Mouse (Mus musculus) hindbrain, embryonic 12.5 days (tissue): Measurements from ENCODE around the gene Tbck. TPM values are rescaled to one million over a fixed set of nuclear protein-coding genes. Genes with fewer than 3 reads are reported as not detected.

Source experiments
- ATAC-seq: fragments of 200-750 bp; cut with Nextera tagmentation; 2 replicates; pipeline ENCODE4 v1.8.0; 2017; ENCODE audit warnings: moderate TSS enrichment; ENCODE audit not compliant: low FRiP score
- H3K27ac ChIP-seq: fragments of 300-500 bp; sonication (generic); 2 replicates; pipeline ENCODE4 v1.5.1; 2016; ENCODE audit warnings: mild to moderate bottlenecking
- H3K27me3 ChIP-seq: fragments of 300-500 bp; sonication (generic); 2 replicates; pipeline ENCODE4 v1.6.1; 2016; ENCODE audit warnings: mild to moderate bottlenecking
- H3K36me3 ChIP-seq: fragments of 300-500 bp; sonication (generic); 2 replicates; pipeline ENCODE4 v1.6.1; 2016; ENCODE audit warnings: mild to moderate bottlenecking
- H3K4me1 ChIP-seq: fragments of 300-500 bp; sonication (generic); 2 replicates; pipeline ENCODE4 v1.6.1; 2016
- H3K4me2 ChIP-seq: fragments of 300-500 bp; sonication (generic); replicated peaks from 2 replicates; pipeline ENCODE4 v1.6.1; 2016; ENCODE audit warnings: mild to moderate bottlenecking
- H3K4me3 ChIP-seq: fragments of 300-500 bp; sonication (generic); 2 replicates; pipeline ENCODE4 v1.5.1; 2016; ENCODE audit warnings: mild to moderate bottlenecking
- H3K9ac ChIP-seq: fragments of 300-500 bp; sonication (generic); 2 replicates; pipeline ENCODE4 v1.6.1; 2016; ENCODE audit warnings: mild to moderate bottlenecking, moderate library complexity
- H3K9me3 ChIP-seq: fragments of 300-500 bp; sonication (generic); replicated peaks from 2 replicates; pipeline ENCODE4 v1.6.1; 2016; ENCODE audit warnings: mild to moderate bottlenecking
- WGBS: fragments of 180-500 bp; shearing (Covaris S2); methylation state at CpG from one replicate; pipeline ENCODE4 v1.1.7; 2016; 5-methylcytosine and 5-hydroxymethylcytosine counted together
- polyA plus RNA-seq: library from polyadenylated mRNA; unstranded; fragments of >200 nt; fragmentation: Nextera tagmentation; extraction: Ambion mirVana; gene quantifications from 2 replicates; pipeline ENCODE4 v1.2.1, GENCODE M21; 2016

The Tbck gene
- polyA plus RNA-seq, 1 experiment from 2014 or later = 32.6 TPM

- no peaks in the 10 kb centered on the region for H3K27me3 ChIP-seq
- no peak overlapping the region for H3K4me2 ChIP-seq
- H3K4me1 ChIP-seq = no peaks in the 10 kb centered on the region
- H3K9me3 ChIP-seq = no peaks in the 10 kb centered on the region
- H3K36me3 ChIP-seq = no peaks in the 10 kb centered on the region
- WGBS = 45% methylated on average over 7 of the region's 7 CpGs
- ATAC-seq = peak; percentile 71; the same call in 1 of the 2 replicates
- H3K9ac ChIP-seq = no peak overlapping the region
- no peak overlapping the region for H3K4me3 ChIP-seq
- 0 out of 2 replicates have a peak overlapping the region, but pooled peaks have one; percentile 17 for H3K27ac ChIP-seq
Observed at GRCm38 (mm10) chr3:132772054-132772453, 88.1 kb downstream of the Tbck start.

GRCm38 (mm10) chr3:132776686-132777085 is 92.7 kb downstream of the Tbck start:
- Histone ChIP-seq H3K4me3 (no peak overlapping the region), H3K27ac (no peak overlapping the region), H3K4me2 (no peak overlapping the region), H3K9me3 (no peaks in the 10 kb centered on the region), H3K27me3 (no peaks in the 10 kb centered on the region), H3K9ac (no peak overlapping the region), H3K36me3 (no peaks in the 10 kb centered on the region), H3K4me1 (0 out of 2 replicates have a peak, but pooled peaks cover 3% of the 10 kb centered on the region)
- no peak for ATAC-seq
- 93% methylated on average over 7 of the region's 7 CpGs for WGBS

- no peak for ATAC-seq
- 96% methylated on average over 2 of the region's 2 CpGs for WGBS
Observed at GRCm38 (mm10) chr3:132781103-132781502, 97.2 kb downstream of the Tbck start.

GRCm38 (mm10) chr3:132783087-132783486 is 99.1 kb downstream of the Tbck start:
- H3K4me1 ChIP-seq = 0 out of 2 replicates have a peak, but pooled peaks cover 3% of the 10 kb centered on the region
- WGBS = 72% methylated on average over 1 of the region's 1 CpGs
- no peak overlapping the region for H3K27ac ChIP-seq
- H3K4me3 ChIP-seq = no peak overlapping the region
- no peaks in the 10 kb centered on the region for H3K27me3 ChIP-seq
- no peaks in the 10 kb centered on the region for H3K9me3 ChIP-seq
- H3K36me3 ChIP-seq = no peaks in the 10 kb centered on the region
- ATAC-seq = peak; percentile 43; the same call in 1 of the 2 replicates
- no peak overlapping the region for H3K9ac ChIP-seq
- H3K4me2 ChIP-seq = no peak overlapping the region

More at GRCm38 (mm10) chr3:132781103-132781502, 97.2 kb downstream of the Tbck start:
- H3K4me1 ChIP-seq = 0 out of 2 replicates have a peak, but pooled peaks cover 3% of the 10 kb centered on the region
- H3K27me3 ChIP-seq = no peaks in the 10 kb centered on the region
- no peak overlapping the region for H3K27ac ChIP-seq
- H3K9me3 ChIP-seq = no peaks in the 10 kb centered on the region
- no peak overlapping the region for H3K4me3 ChIP-seq
- H3K36me3 ChIP-seq = no peaks in the 10 kb centered on the region
- no peak overlapping the region for H3K4me2 ChIP-seq
- H3K9ac ChIP-seq = no peak overlapping the region

GRCm38 (mm10) chr3:132784732-132785131 is 100.8 kb downstream of the Tbck start:
- Histone ChIP-seq H3K4me2 (no peak overlapping the region), H3K27ac (no peak overlapping the region), H3K9me3 (no peaks in the 10 kb centered on the region), H3K36me3 (no peaks in the 10 kb centered on the region), H3K9ac (no peak overlapping the region), H3K4me1 (0 out of 2 replicates have a peak, but pooled peaks cover 3% of the 10 kb centered on the region), H3K4me3 (no peak overlapping the region), H3K27me3 (no peaks in the 10 kb centered on the region)
- ATAC-seq = no peak
- 92% methylated on average over 6 of the region's 6 CpGs for WGBS

GRCm38 (mm10) chr3:132786690-132787089 is 102.7 kb downstream of the Tbck start:
- no peak for ATAC-seq
- no peak overlapping the region for H3K4me2 ChIP-seq
- H3K9ac ChIP-seq = no peak overlapping the region
- H3K27ac ChIP-seq = no peak overlapping the region
- no peaks in the 10 kb centered on the region for H3K36me3 ChIP-seq
- no peaks in the 10 kb centered on the region for H3K27me3 ChIP-seq
- no peaks in the 10 kb centered on the region for H3K4me1 ChIP-seq
- WGBS = 86% methylated on average over 3 of the region's 3 CpGs
- no peaks in the 10 kb centered on the region for H3K9me3 ChIP-seq
- no peak overlapping the region for H3K4me3 ChIP-seq

GRCm38 (mm10) chr3:132787775-132788174 is 103.8 kb downstream of the Tbck start:
- WGBS = 93% methylated on average over 4 of the region's 4 CpGs
- no peaks in the 10 kb centered on the region for H3K27me3 ChIP-seq
- H3K9ac ChIP-seq = no peak overlapping the region
- no peak overlapping the region for H3K4me2 ChIP-seq
- H3K36me3 ChIP-seq = no peaks in the 10 kb centered on the region
- H3K9me3 ChIP-seq = no peaks in the 10 kb centered on the region
- ATAC-seq = no peak
- H3K4me1 ChIP-seq = no peaks in the 10 kb centered on the region
- no peak overlapping the region for H3K4me3 ChIP-seq
- H3K27ac ChIP-seq = no peak overlapping the region

- H3K27ac ChIP-seq = no peak overlapping the region
- H3K36me3 ChIP-seq = no peaks in the 10 kb centered on the region
- no peak overlapping the region for H3K4me3 ChIP-seq
- H3K9me3 ChIP-seq = no peaks in the 10 kb centered on the region
- no peak overlapping the region for H3K9ac ChIP-seq
- ATAC-seq = no peak
- H3K27me3 ChIP-seq = no peaks in the 10 kb centered on the region
- no peaks in the 10 kb centered on the region for H3K4me1 ChIP-seq
- H3K4me2 ChIP-seq = no peak overlapping the region
- 92% methylated on average over 4 of the region's 4 CpGs for WGBS
Observed at GRCm38 (mm10) chr3:132791140-132791539, 107.2 kb downstream of the Tbck start.

- Histone ChIP-seq H3K9me3 (no peaks in the 10 kb centered on the region), H3K4me1 (no peaks in the 10 kb centered on the region), H3K9ac (no peak overlapping the region), H3K27me3 (no peaks in the 10 kb centered on the region), H3K4me3 (no peak overlapping the region), H3K36me3 (peaks cover 9% of the 10 kb centered on the region), H3K4me2 (no peak overlapping the region), H3K27ac (no peak overlapping the region)
- no peak for ATAC-seq
- WGBS = 90% methylated on average over 1 of the region's 1 CpGs
Observed at GRCm38 (mm10) chr3:132800196-132800595, 116.3 kb downstream of the Tbck start.

- ATAC-seq = no peak
- 91% methylated on average over 3 of the region's 3 CpGs for WGBS
- H3K4me1 ChIP-seq = no peaks in the 10 kb centered on the region
- no peak overlapping the region for H3K4me3 ChIP-seq
- peaks cover 9% of the 10 kb centered on the region for H3K36me3 ChIP-seq
- no peaks in the 10 kb centered on the region for H3K9me3 ChIP-seq
- no peak overlapping the region for H3K27ac ChIP-seq
- no peaks in the 10 kb centered on the region for H3K27me3 ChIP-seq
- H3K4me2 ChIP-seq = no peak overlapping the region
- no peak overlapping the region for H3K9ac ChIP-seq
Observed at GRCm38 (mm10) chr3:132801910-132802309, 118.0 kb downstream of the Tbck start.

GRCm38 (mm10) chr3:132807888-132808579 is 124.1 kb downstream of the Tbck start:
- no peak overlapping the region for H3K27ac ChIP-seq
- 71% methylated on average over 2 of the region's 2 CpGs for WGBS
- H3K4me2 ChIP-seq = no peak overlapping the region
- no peak overlapping the region for H3K4me3 ChIP-seq
- no peaks in the 10 kb centered on the region for H3K4me1 ChIP-seq
- peaks cover 5% of the 10 kb centered on the region for H3K36me3 ChIP-seq
- H3K9ac ChIP-seq = no peak overlapping the region
- no peaks in the 10 kb centered on the region for H3K9me3 ChIP-seq
- no peaks in the 10 kb centered on the region for H3K27me3 ChIP-seq
- no peak for ATAC-seq

- Histone ChIP-seq H3K9ac (no peak overlapping the region), H3K4me1 (no peaks in the 10 kb centered on the region), H3K27ac (no peak overlapping the region), H3K4me3 (no peak overlapping the region), H3K9me3 (no peaks in the 10 kb centered on the region), H3K4me2 (no peak overlapping the region), H3K36me3 (0 out of 2 replicates have a peak, but pooled peaks cover 3% of the 10 kb centered on the region), H3K27me3 (no peaks in the 10 kb centered on the region)
- no peak for ATAC-seq
- 94% methylated on average over 3 of the region's 3 CpGs for WGBS
Observed at GRCm38 (mm10) chr3:132808951-132809350, 125.0 kb downstream of the Tbck start.

GRCm38 (mm10) chr3:132811791-132812190 is 127.8 kb downstream of the Tbck start:
- H3K4me3 ChIP-seq = no peak overlapping the region
- no peaks in the 10 kb centered on the region for H3K4me1 ChIP-seq
- H3K36me3 ChIP-seq = peaks cover 9% of the 10 kb centered on the region; the same call in 1 of the 2 replicates
- H3K27me3 ChIP-seq = no peaks in the 10 kb centered on the region
- H3K9ac ChIP-seq = no peak overlapping the region
- no peaks in the 10 kb centered on the region for H3K9me3 ChIP-seq
- ATAC-seq = no peak
- H3K27ac ChIP-seq = no peak overlapping the region
- WGBS = 79% methylated on average over 5 of the region's 5 CpGs
- no peak overlapping the region for H3K4me2 ChIP-seq
